Mouse (Mus musculus): ENCODE data around the gene Orm3. TPM values are rescaled to one million over a fixed set of nuclear protein-coding genes. Genes with fewer than 3 reads are reported as not detected.
A peak's percentile ranks its signal among the peaks of the same experiment; 100 is the strongest.

The Orm3 gene
- polyA plus RNA-seq, 1 experiment from 2014 or later, result not detected

GRCm38 (mm10) chr4:63397981-63398537, 42.1 kb downstream of the Orm3 start:
- Histone ChIP-seq H3K9me3 (replicated peaks) (no peaks in the 10 kb centered on the region), H3K27me3 (ENCODE audit: low read depth, poor library complexity, severe bottlenecking) (no peaks in the 10 kb centered on the region), H3K4me3 (no peak overlapping the region), H3K36me3 (peaks cover 45% of the 10 kb centered on the region), H3K4me1 (peaks cover 38% of the 10 kb centered on the region), H3K27ac (replicated peaks) (peak overlapping the region; percentile 43; the same call in 1 of the 2 replicates)
- DNase-seq (ENCODE audit: low spot score), result no peak
- 91% methylated on average over 10 of the region's 10 CpGs for WGBS

- Histone ChIP-seq H3K36me3 (peaks cover 35% of the 10 kb centered on the region), H3K27me3 (ENCODE audit: low read depth, poor library complexity, severe bottlenecking) (no peaks in the 10 kb centered on the region), H3K4me3 (no peak overlapping the region), H3K4me1 (peaks cover 48% of the 10 kb centered on the region), H3K9me3 (replicated peaks) (no peaks in the 10 kb centered on the region), H3K27ac (replicated peaks) (peak overlapping the region; percentile 73)
- 81% methylated on average over 11 of the region's 11 CpGs for whole genome bisulfite sequencing
- DNase-seq (ENCODE audit: low spot score), result no peak
Observed at GRCm38 (mm10) chr4:63398854-63399609, 43.1 kb downstream of the Orm3 start.

GRCm38 (mm10) chr4:63399691-63400270, 43.8 kb downstream of the Orm3 start:
- Histone ChIP-seq H3K4me3 (no peak overlapping the region), H3K27me3 (ENCODE audit: low read depth, poor library complexity, severe bottlenecking) (no peaks in the 10 kb centered on the region), H3K36me3 (peaks cover 28% of the 10 kb centered on the region), H3K9me3 (replicated peaks) (no peaks in the 10 kb centered on the region), H3K4me1 (peaks cover 56% of the 10 kb centered on the region), H3K27ac (replicated peaks) (peak overlapping the region; percentile 73)
- WGBS, result 70% methylated on average over 8 of the region's 8 CpGs
- no peak for DNase-seq (ENCODE audit: low spot score)

GRCm38 (mm10) chr4:63400541-63401306, 44.8 kb downstream of the Orm3 start:
- Histone ChIP-seq H3K27ac (replicated peaks) (no peak overlapping the region; the same call in 1 of the 2 replicates), H3K4me1 (peaks cover 65% of the 10 kb centered on the region), H3K9me3 (replicated peaks) (no peaks in the 10 kb centered on the region), H3K4me3 (no peak overlapping the region), H3K36me3 (peaks cover 18% of the 10 kb centered on the region), H3K27me3 (ENCODE audit: low read depth, poor library complexity, severe bottlenecking) (no peaks in the 10 kb centered on the region)
- no peak for DNase-seq (ENCODE audit: low spot score)
- 92% methylated on average over 18 of the region's 18 CpGs for WGBS

GRCm38 (mm10) chr4:63401620-63402019, 45.7 kb downstream of the Orm3 start:
- no peak for DNase-seq (ENCODE audit: low spot score)
- H3K4me3 ChIP-seq, result no peak overlapping the region
- H3K27me3 ChIP-seq (ENCODE audit: low read depth, poor library complexity, severe bottlenecking), result no peaks in the 10 kb centered on the region
- H3K9me3 ChIP-seq (replicated peaks), result no peaks in the 10 kb centered on the region
- 88% methylated on average over 6 of the region's 6 CpGs for WGBS
- H3K4me1 ChIP-seq, result peaks cover 73% of the 10 kb centered on the region
- peak overlapping the region; percentile 89; the same call in 1 of the 2 replicates for H3K27ac ChIP-seq (replicated peaks)
- H3K36me3 ChIP-seq, result peaks cover 9% of the 10 kb centered on the region

GRCm38 (mm10) chr4:63402056-63402455, 46.1 kb downstream of the Orm3 start:
- Histone ChIP-seq H3K27me3 (ENCODE audit: low read depth, poor library complexity, severe bottlenecking) (no peaks in the 10 kb centered on the region), H3K27ac (replicated peaks) (peak overlapping the region; percentile 89), H3K4me3 (no peak overlapping the region), H3K36me3 (peaks cover 9% of the 10 kb centered on the region), H3K9me3 (replicated peaks) (no peaks in the 10 kb centered on the region), H3K4me1 (peaks cover 73% of the 10 kb centered on the region)
- 96% methylated on average over 10 of the region's 10 CpGs for WGBS
- no peak for DNase-seq (ENCODE audit: low spot score)

GRCm38 (mm10) chr4:63402558-63402957, 46.6 kb downstream of the Orm3 start:
- Histone ChIP-seq H3K36me3 (peaks cover 5% of the 10 kb centered on the region), H3K27me3 (ENCODE audit: low read depth, poor library complexity, severe bottlenecking) (no peaks in the 10 kb centered on the region), H3K4me1 (peaks cover 73% of the 10 kb centered on the region), H3K4me3 (peak overlapping the region; percentile 42), H3K9me3 (replicated peaks) (no peaks in the 10 kb centered on the region), H3K27ac (replicated peaks) (peak overlapping the region; percentile 89)
- WGBS, result 72% methylated on average over 6 of the region's 6 CpGs
- no peak for DNase-seq (ENCODE audit: low spot score)

- Histone ChIP-seq H3K27me3 (ENCODE audit: low read depth, poor library complexity, severe bottlenecking) (0 out of 2 replicates have a peak, but pooled peaks cover 6% of the 10 kb centered on the region), H3K4me1 (peaks cover 79% of the 10 kb centered on the region), H3K4me3 (peak within 1 kb of the TSS; percentile 42), H3K36me3 (no peaks in the 10 kb centered on the region), H3K27ac (replicated peaks) (peak within 1 kb of the TSS; percentile 89), H3K9me3 (replicated peaks) (no peaks in the 10 kb centered on the region)
- 18% methylated on average over 17 of the region's 17 CpGs for WGBS
- DNase-seq (ENCODE audit: low spot score), result peak; percentile 78
Observed at GRCm38 (mm10) chr4:63403040-63403959, 47.3 kb downstream of the Orm3 start, which contains the start of gene Akna. Akna (minus strand) TSS chr4:63403354.

GRCm38 (mm10) chr4:63404205-63404604, 48.2 kb downstream of the Orm3 start:
- DNase-seq (ENCODE audit: low spot score), result no peak
- Histone ChIP-seq H3K36me3 (no peaks in the 10 kb centered on the region), H3K9me3 (replicated peaks) (no peaks in the 10 kb centered on the region), H3K27ac (replicated peaks) (peak overlapping the region; percentile 89), H3K4me3 (no peak overlapping the region), H3K27me3 (ENCODE audit: low read depth, poor library complexity, severe bottlenecking) (0 out of 2 replicates have a peak, but pooled peaks cover 10% of the 10 kb centered on the region), H3K4me1 (peaks cover 81% of the 10 kb centered on the region)
- 74% methylated on average over 7 of the region's 7 CpGs for WGBS

- Histone ChIP-seq H3K36me3 (no peaks in the 10 kb centered on the region), H3K4me3 (no peak overlapping the region), H3K27ac (replicated peaks) (peak overlapping the region; percentile 89), H3K27me3 (ENCODE audit: low read depth, poor library complexity, severe bottlenecking) (0 out of 2 replicates have a peak, but pooled peaks cover 12% of the 10 kb centered on the region), H3K9me3 (replicated peaks) (no peaks in the 10 kb centered on the region), H3K4me1 (peaks cover 81% of the 10 kb centered on the region)
- WGBS, result 49% methylated on average over 7 of the region's 7 CpGs
- DNase-seq (ENCODE audit: low spot score), result no peak
Observed at GRCm38 (mm10) chr4:63405051-63405450, 49.1 kb downstream of the Orm3 start.

- peak overlapping the region; percentile 89; the same call in 1 of the 2 replicates for H3K27ac ChIP-seq (replicated peaks)
- 60% methylated on average over 4 of the region's 4 CpGs for WGBS
- 0 out of 2 replicates have a peak, but pooled peaks cover 12% of the 10 kb centered on the region for H3K27me3 ChIP-seq (ENCODE audit: low read depth, poor library complexity, severe bottlenecking)
- H3K9me3 ChIP-seq (replicated peaks), result no peaks in the 10 kb centered on the region
- H3K4me1 ChIP-seq, result peaks cover 81% of the 10 kb centered on the region
- DNase-seq (ENCODE audit: low spot score), result no peak
- no peaks in the 10 kb centered on the region for H3K36me3 ChIP-seq
- H3K4me3 ChIP-seq, result no peak overlapping the region
Observed at GRCm38 (mm10) chr4:63405683-63406082, 49.7 kb downstream of the Orm3 start.

Data from midbrain, embryonic 10.5 days (tissue).